Mouse (Mus musculus): ENCODE measurements around the gene Chn2.

DNA sequence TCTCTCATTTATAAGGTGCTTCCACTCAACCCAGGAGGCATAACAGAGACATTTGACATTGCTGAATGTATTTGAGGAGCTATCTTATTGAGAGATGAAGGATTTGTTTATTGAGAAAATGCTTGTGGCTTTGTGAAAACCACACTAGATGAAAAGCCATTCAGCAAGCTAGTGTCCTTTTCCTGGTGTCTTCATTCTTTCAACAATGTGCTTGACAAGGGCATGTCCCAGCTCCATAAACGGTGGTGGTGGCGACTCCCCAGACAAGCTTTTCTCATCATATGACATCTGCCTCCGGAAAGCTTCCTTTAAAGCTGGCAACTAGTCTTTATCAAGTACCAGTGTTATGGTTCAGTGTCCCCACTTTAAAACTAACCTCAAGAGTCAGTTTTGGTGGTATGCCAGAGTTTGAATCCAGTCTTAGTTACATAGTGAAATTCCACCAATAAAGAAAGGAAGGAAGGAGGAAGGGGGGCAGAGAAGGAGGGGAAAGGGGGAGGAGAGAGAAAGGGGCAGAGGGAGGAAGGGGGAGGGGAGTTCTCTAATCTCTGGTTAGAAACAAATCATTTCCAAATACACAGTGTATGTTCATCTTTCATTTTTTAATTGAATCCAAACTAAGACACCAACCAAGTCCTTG, 286.0 kb downstream of the Chn2 start, which contains the start of gene Prr15:
- no peak for TF ChIP-seq CTCF (conservative IDR thresholded peaks at IDR 0.05; ENCODE audit: low read length)
- TF ChIP-seq POU5F1 (IDR thresholded peaks at IDR 0.05; ENCODE audit: borderline replicate concordance, low read length): no peak
- no peak for TF ChIP-seq NANOG (IDR thresholded peaks at IDR 0.05; ENCODE audit: borderline replicate concordance, low read length)

Data from E14TG2a.4 (cell line).